Mouse (Mus musculus): ENCODE measurements around the gene Mad2l1bp.

Mad2l1bp gene

DNA sequence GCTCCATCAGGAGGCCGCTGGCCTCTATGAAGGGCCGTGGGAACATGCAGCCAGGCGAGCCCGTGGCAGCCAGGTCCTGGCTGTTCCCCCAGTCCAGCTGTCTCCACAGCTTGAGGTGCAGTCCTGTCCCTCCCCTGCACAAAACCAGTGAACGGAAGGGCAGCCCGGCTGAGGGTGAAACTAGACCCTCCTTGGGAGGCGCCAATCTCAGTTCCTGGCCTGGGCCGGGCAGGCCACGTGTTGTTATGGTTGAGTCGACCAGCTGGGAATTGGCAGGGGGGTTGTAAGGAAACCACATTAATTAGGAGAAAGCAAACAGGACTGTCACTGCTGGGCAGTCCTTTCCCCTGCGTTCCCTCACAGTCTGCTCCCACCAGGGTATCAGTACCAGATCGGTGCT is 48.9 kb downstream of the Mad2l1bp start:
- no peak for DNase-seq

DNA sequence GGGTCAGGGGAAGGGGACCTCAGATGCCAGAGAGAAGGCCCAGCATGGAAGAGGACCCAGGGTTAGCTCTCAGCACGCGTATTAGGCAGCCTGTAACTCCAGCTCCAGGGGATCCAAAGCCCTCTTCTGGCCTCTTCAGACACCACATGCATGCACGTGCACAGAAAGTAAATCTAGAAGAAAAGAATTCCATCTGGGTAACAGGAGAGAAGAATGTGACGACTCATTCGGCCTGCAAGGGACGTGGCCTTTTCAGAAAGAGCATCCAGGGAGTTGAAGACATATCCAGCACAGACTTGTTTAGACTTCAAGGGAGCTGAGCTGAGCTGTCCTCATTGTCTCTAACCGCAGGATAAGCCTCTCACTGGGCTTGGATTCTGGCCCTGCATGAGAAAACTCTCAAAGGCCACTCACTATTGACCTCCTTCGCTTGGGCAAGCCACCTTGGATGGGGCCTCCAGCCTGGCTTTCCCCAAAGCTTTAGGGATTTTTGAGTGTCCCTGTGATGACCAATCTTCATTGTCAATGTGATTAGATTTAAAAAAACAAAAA is 50.7 kb downstream of the Mad2l1bp start:
- DNase-seq, result no peak

DNA sequence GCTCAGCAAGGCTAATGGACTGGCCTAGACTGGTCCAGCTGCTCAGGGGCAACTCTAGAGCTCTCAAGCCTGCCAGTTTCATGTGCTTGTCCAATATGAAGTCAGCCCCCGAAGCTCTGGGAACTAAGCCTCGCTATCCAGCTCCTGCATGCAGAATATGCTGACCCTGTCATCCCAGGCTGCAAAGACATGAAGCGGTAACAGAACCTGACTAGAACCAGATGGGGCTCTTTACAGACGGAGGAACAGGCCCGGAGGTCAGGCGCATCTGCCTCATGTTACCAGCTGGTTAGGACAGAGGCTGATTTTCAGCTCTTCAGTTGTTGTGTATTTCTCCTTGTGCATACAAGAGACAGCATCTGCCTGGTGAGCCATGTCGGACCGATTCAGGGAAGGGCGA is 51.4 kb downstream of the Mad2l1bp start:
- DNase-seq, result no peak

- DNase-seq, result no peak
Measured at GRCm38 (mm10) chr17:46098525-46098924, 54.8 kb downstream of the Mad2l1bp start.
